Mouse (Mus musculus): ENCODE results near the gene Pigo. TPM values are rescaled to one million over a fixed set of nuclear protein-coding genes. Genes with fewer than 3 reads are reported as not detected.
A peak's percentile ranks its signal among the peaks of the same experiment; 100 is the strongest.

The Pigo gene
- polyA plus RNA-seq (2012; rRNA removed) = 25.1 and 32.0 TPM in 2 replicates

GRCm38 (mm10) chr4:43025084-43025960, at the start of gene Pigo:
Pigo (minus strand) TSS chr4:43025819.
- WGBS = 3% methylated on average over 42 of the region's 42 CpGs
- DNase-seq (ENCODE audit: low read depth, low spot score) = peak; percentile 86

- DNase-seq (ENCODE audit: low read depth, low spot score) = no peak
Observed at GRCm38 (mm10) chr4:43074923-43075322, 49.3 kb upstream of the Pigo start.

- WGBS = 98% methylated on average over 4 of the region's 4 CpGs
- no peak for DNase-seq (ENCODE audit: low read depth, low spot score)
Observed at GRCm38 (mm10) chr4:43065471-43065870, 39.9 kb upstream of the Pigo start.

GRCm38 (mm10) chr4:43060286-43060685, 34.7 kb upstream of the Pigo start:
- DNase-seq (ENCODE audit: low read depth, low spot score) = no peak
- WGBS = 72% methylated on average over 3 of the region's 3 CpGs

GRCm38 (mm10) chr4:43059697-43060096, 34.1 kb upstream of the Pigo start:
- no peak for DNase-seq (ENCODE audit: low read depth, low spot score)
- 51% methylated on average over 3 of the region's 3 CpGs for WGBS

- WGBS = under 1% methylated on average over 88 of the region's 90 CpGs
Observed at GRCm38 (mm10) chr4:43058753-43059654, 33.4 kb upstream of the Pigo start, which contains the start of gene Unc13b. Unc13b (plus strand) TSS chr4:43058953.

GRCm38 (mm10) chr4:43058392-43058752, 32.8 kb upstream of the Pigo start:
- DNase-seq (ENCODE audit: low read depth, low spot score) = no peak
- WGBS = 11% methylated on average over 8 of the region's 8 CpGs

More at GRCm38 (mm10) chr4:43058753-43059654, 33.4 kb upstream of the Pigo start, which contains the start of gene Unc13b:
- DNase-seq (ENCODE audit: low read depth, low spot score) = no peak

GRCm38 (mm10) chr4:43057654-43058053, 32.0 kb upstream of the Pigo start:
- no peak for DNase-seq (ENCODE audit: low read depth, low spot score)
- 84% methylated on average over 5 of the region's 5 CpGs for WGBS

- DNase-seq (ENCODE audit: low read depth, low spot score) = no peak
- WGBS = 9% methylated on average over 4 of the region's 4 CpGs
Observed at GRCm38 (mm10) chr4:43052627-43053026, 27.0 kb upstream of the Pigo start.

- DNase-seq (ENCODE audit: low read depth, low spot score) = no peak
- 4% methylated on average over 5 of the region's 5 CpGs for WGBS
Observed at GRCm38 (mm10) chr4:43047231-43047630, 21.6 kb upstream of the Pigo start.

GRCm38 (mm10) chr4:43046607-43047006, 21.0 kb upstream of the Pigo start:
- DNase-seq (ENCODE audit: low read depth, low spot score) = no peak

GRCm38 (mm10) chr4:43045659-43046302, 20.2 kb upstream of the Pigo start, which contains the start of gene Fam214b:
Fam214b (minus strand) TSS chr4:43046220.
- DNase-seq (ENCODE audit: low read depth, low spot score) = peak; percentile 93
- WGBS = 2% methylated on average over 33 of the region's 33 CpGs

More at GRCm38 (mm10) chr4:43046607-43047006, 21.0 kb upstream of the Pigo start:
- WGBS = 48% methylated on average over 5 of the region's 5 CpGs

GRCm38 (mm10) chr4:43045285-43045658, 19.7 kb upstream of the Pigo start:
- DNase-seq (ENCODE audit: low read depth, low spot score) = no peak
- 3% methylated on average over 13 of the region's 13 CpGs for WGBS

- WGBS = 14% methylated on average over 4 of the region's 4 CpGs
- DNase-seq (ENCODE audit: low read depth, low spot score) = no peak
Observed at GRCm38 (mm10) chr4:43044673-43045072, 19.1 kb upstream of the Pigo start.

GRCm38 (mm10) chr4:43043644-43044357, 18.2 kb upstream of the Pigo start:
- WGBS = 24% methylated on average over 7 of the region's 7 CpGs
- no peak for DNase-seq (ENCODE audit: low read depth, low spot score)

GRCm38 (mm10) chr4:43040881-43041547, 15.4 kb upstream of the Pigo start:
- 48% methylated on average over 9 of the region's 9 CpGs for WGBS
- no peak for DNase-seq (ENCODE audit: low read depth, low spot score)

- WGBS = under 1% methylated on average over 24 of the region's 25 CpGs
- peak; percentile 91 for DNase-seq (ENCODE audit: low read depth, low spot score)
Observed at GRCm38 (mm10) chr4:43040114-43040572, 14.5 kb upstream of the Pigo start.

- DNase-seq (ENCODE audit: low read depth, low spot score) = no peak
- WGBS = 7% methylated on average over 11 of the region's 11 CpGs
Observed at GRCm38 (mm10) chr4:43039609-43040008, 14.0 kb upstream of the Pigo start.
